ENCODE assay signal across 17 mouse cellular contexts in genomic region chr7:113113266-113113893, GRCm38 (mm10).
DNase-seq lines count a peak whose midpoint lies in the region; ATAC-seq and TF ChIP-seq lines count a peak whose summit lies in the region.
"Had no signal": no experiment of that assay in that cellular context is flagged by ENCODE, and none has a peak within 500 bp of the region (broad histone marks: within the 10 kb centered on the region; RNA-seq: fewer than 3 reads in every experiment).

No protein-coding gene starts in this region.

- H3K36me3 ChIP-seq in kidney, postnatal 0 days (ENCODE audit: insufficient read depth, low read length) = no peaks in the 10 kb centered on the region
- H3K36me3 ChIP-seq in forebrain, embryonic 13.5 days (ENCODE audit: poor library complexity, severe bottlenecking) = no peaks in the 10 kb centered on the region
- H3K36me3 ChIP-seq: forebrain, embryonic 10.5 days; heart, embryonic 13.5 days; hindbrain, embryonic 10.5 days had no signal

- TF ChIP-seq CTCF in kidney, postnatal 0 days (IDR thresholded peaks at IDR 0.05; ENCODE audit: low read depth) = no peak

- H3K4me3 ChIP-seq in kidney, postnatal 0 days (replicated peaks; ENCODE audit: low read depth, low read length) = no peak overlapping the region
- no peak overlapping the region for H3K4me3 ChIP-seq in forebrain, embryonic 13.5 days
- H3K4me3 ChIP-seq: forebrain, embryonic 10.5 days; heart, embryonic 13.5 days; hindbrain, embryonic 10.5 days had no signal

- 0 out of 2 replicates have a peak, but pooled peaks cover 6% of the 10 kb centered on the region for H3K4me1 ChIP-seq in kidney, postnatal 0 days (replicated peaks; ENCODE audit: insufficient read depth, low read length)
- H3K4me1 ChIP-seq in forebrain, embryonic 13.5 days = peaks cover 5% of the 10 kb centered on the region; the same call in 1 of the 2 replicates

- no peak for ATAC-seq in kidney, postnatal 0 days (replicated peaks; ENCODE audit: low FRiP score, low read depth)
- 0 out of 2 replicates have a peak, but pooled peaks have one; percentile 5 for ATAC-seq in neutrophil, adult 5-6 weeks (ENCODE audit: extremely low read depth, insufficient number of reproducible peaks, low FRiP score, poor library complexity, severe bottlenecking)
- ATAC-seq in forebrain, embryonic 13.5 days = no peak

- WGBS in kidney, postnatal 0 days = 39% methylated on average over 10 of the region's 10 CpGs
- 81% methylated on average over 10 of the region's 10 CpGs for WGBS in forebrain, embryonic 13.5 days

- H3K9me3 ChIP-seq in kidney, postnatal 0 days (replicated peaks; ENCODE audit: low read length) = no peaks in the 10 kb centered on the region
- no peaks in the 10 kb centered on the region for H3K9me3 ChIP-seq in forebrain, embryonic 13.5 days (replicated peaks)
- H3K9me3 ChIP-seq: forebrain, embryonic 10.5 days; hindbrain, embryonic 10.5 days had no signal

- H3K4me2 ChIP-seq in kidney, postnatal 0 days (ENCODE audit: low read length) = no peak overlapping the region
- H3K4me2 ChIP-seq in forebrain, embryonic 13.5 days = no peak overlapping the region
- H3K4me2 ChIP-seq: heart, embryonic 13.5 days; liver, embryonic 11.5 days; lung, embryonic 14.5 days had no signal

- H3K27ac ChIP-seq in kidney, postnatal 0 days = no peak overlapping the region
- H3K27ac ChIP-seq in forebrain, embryonic 13.5 days = no peak overlapping the region
- H3K27ac ChIP-seq: forebrain, embryonic 10.5 days; heart, embryonic 13.5 days; hindbrain, embryonic 10.5 days had no signal

- H3K27me3 ChIP-seq in kidney, postnatal 0 days (ENCODE audit: insufficient read depth, low read length) = no peaks in the 10 kb centered on the region
- no peaks in the 10 kb centered on the region for H3K27me3 ChIP-seq in forebrain, embryonic 13.5 days
- H3K27me3 ChIP-seq: heart, embryonic 13.5 days had no signal

- no peak overlapping the region for H3K9ac ChIP-seq in kidney, postnatal 0 days (ENCODE audit: low read depth, low read length)
- no peak overlapping the region for H3K9ac ChIP-seq in forebrain, embryonic 13.5 days
- H3K9ac ChIP-seq: heart, embryonic 13.5 days; lung, embryonic 14.5 days had no signal

- peak; percentile 37 for DNase-seq in adrenal gland, postnatal 10 days
- DNase-seq in adrenal gland, adult 18-20 months (ENCODE audit: low spot score in 2 of 2) = no peak
- DNase-seq in kidney, postnatal 0 days (ENCODE audit: low spot score) = peak; percentile 27
- no peak for DNase-seq in kidney, adult 11 months
- peak; percentile 79 for DNase-seq in cerebellum, adult 9-10 months
- DNase-seq in layer of hippocampus, postnatal 25 days (ENCODE audit: extremely low spot score in 1 of 2, low spot score in 1 of 2) = no peak
- DNase-seq: gastrocnemius, postnatal 14 days; kidney, postnatal 25 days; lung, embryonic 14.5 days; right cerebral cortex, adult 18-20 months; spleen, adult 18-20 months had no signal

Comparison
In these comparisons a context has a peak if more than half of its experiments do, and no peak if none do; other contexts are left out.
1. DNase-seq: peak in adrenal gland, postnatal 10 days (single experiment), kidney, postnatal 0 days (single experiment) and cerebellum, adult 9-10 months (single experiment); none in adrenal gland, adult 18-20 months (0 of 2), kidney, adult 11 months (single experiment) and layer of hippocampus, postnatal 25 days (0 of 2).